Mouse (Mus musculus) liver, embryonic 16.5 days (tissue): ENCODE data around the gene Alkbh7. TPM values are rescaled to one million over a fixed set of nuclear protein-coding genes. Genes with fewer than 3 reads are reported as not detected.

Experiments used
- ATAC-seq: fragments of 200-750 bp; cut with Nextera tagmentation; 2 replicates; pipeline ENCODE4 v1.8.0; 2017; ENCODE audit warnings: low read depth, mild to moderate bottlenecking, moderate number of reproducible peaks, moderate library complexity
- H3K27ac ChIP-seq: fragments of 300-500 bp; sonication (generic); 2 replicates; pipeline ENCODE4 v1.5.1; 2014; ENCODE audit warnings: mild to moderate bottlenecking, low read length
- H3K27me3 ChIP-seq: fragments of 300-500 bp; sonication (generic); 2 replicates; pipeline ENCODE4 v1.6.1; 2014; ENCODE audit warnings: low read depth, low read length, mixed read lengths; ENCODE audit not compliant: control insufficient read depth, insufficient read depth
- H3K36me3 ChIP-seq: fragments of 300-500 bp; sonication (generic); 2 replicates; pipeline ENCODE4 v1.6.1; 2014; ENCODE audit warnings: mild to moderate bottlenecking; ENCODE audit not compliant: control insufficient read depth, insufficient read depth
- H3K4me1 ChIP-seq: fragments of 300-500 bp; sonication (generic); 2 replicates; pipeline ENCODE4 v1.6.1; 2014; ENCODE audit warnings: low read depth, low read length, mixed read lengths; ENCODE audit not compliant: control insufficient read depth
- H3K4me2 ChIP-seq: fragments of 300-500 bp; sonication (generic); 2 replicates; pipeline ENCODE4 v1.6.1; 2014; ENCODE audit warnings: low read depth, low read length, mixed read lengths
- H3K4me3 ChIP-seq: fragments of 300-500 bp; sonication (generic); 2 replicates; pipeline ENCODE4 v1.5.1; 2014; ENCODE audit warnings: low read depth, mild to moderate bottlenecking, low read length
- H3K9ac ChIP-seq: fragments of 300-500 bp; sonication (generic); 2 replicates; pipeline ENCODE4 v1.6.1; 2014; ENCODE audit warnings: low read depth, low read length
- H3K9me3 ChIP-seq: fragments of 300-500 bp; sonication (generic); replicated peaks from 2 replicates; pipeline ENCODE4 v1.6.1; 2016; ENCODE audit warnings: low read length; ENCODE audit not compliant: control insufficient read depth
- WGBS: fragments of 180-500 bp; shearing (Covaris S2); extraction: QIAGEN DNeasy Blood & Tissue Kit; methylation state at CpG from one replicate; pipeline ENCODE4 v1.1.7; 2014; ENCODE audit not compliant: insufficient replicate concordance; 5-methylcytosine and 5-hydroxymethylcytosine counted together
- polyA plus RNA-seq: library from polyadenylated mRNA; unstranded; fragments of >200 nt; fragmentation: Nextera tagmentation; extraction: Ambion mirVana; gene quantifications from 2 replicates; pipeline ENCODE4 v1.2.1, GENCODE M21; 2015

The Alkbh7 gene
- 15.9 and 19.6 TPM in 2 replicates for polyA plus RNA-seq

- H3K4me1 ChIP-seq = peaks cover 10% of the 10 kb centered on the region
- whole genome bisulfite sequencing = under 1% methylated on average over 38 of the region's 38 CpGs
- H3K27me3 ChIP-seq = no peaks in the 10 kb centered on the region
- peak within 1 kb of the TSS; percentile 94 for H3K4me2 ChIP-seq
- peak; percentile 100 for ATAC-seq
- H3K27ac ChIP-seq = peak within 1 kb of the TSS; percentile 64; the same call in 1 of the 2 replicates
- H3K4me3 ChIP-seq = peak within 1 kb of the TSS; percentile 89
- peaks cover 25% of the 10 kb centered on the region for H3K36me3 ChIP-seq
- peak within 1 kb of the TSS; percentile 75 for H3K9ac ChIP-seq
- no peaks in the 10 kb centered on the region for H3K9me3 ChIP-seq
These were observed at the start of gene Alkbh7 for GRCm38 (mm10) chr17:56997029-56997667. Gene Alkbh7, plus strand, starts transcription at chr17:56997339.

- Histone ChIP-seq H3K4me3 (no peak overlapping the region), H3K27ac (no peak overlapping the region), H3K9ac (no peak overlapping the region), H3K9me3 (no peaks in the 10 kb centered on the region), H3K4me2 (no peak overlapping the region), H3K4me1 (no peaks in the 10 kb centered on the region), H3K27me3 (0 out of 2 replicates have a peak, but pooled peaks cover 2% of the 10 kb centered on the region), H3K36me3 (no peaks in the 10 kb centered on the region)
- ATAC-seq = no peak
- WGBS = 5% methylated on average over 3 of the region's 3 CpGs
These were observed 46.2 kb upstream of the Alkbh7 start for GRCm38 (mm10) chr17:56950915-56951314.

GRCm38 (mm10) chr17:56952639-56953038 lies 44.5 kb upstream of the Alkbh7 start:
- Histone ChIP-seq H3K27me3 (no peaks in the 10 kb centered on the region), H3K4me2 (no peak overlapping the region), H3K9me3 (no peaks in the 10 kb centered on the region), H3K9ac (no peak overlapping the region), H3K36me3 (no peaks in the 10 kb centered on the region), H3K4me1 (peaks cover 2% of the 10 kb centered on the region), H3K4me3 (no peak overlapping the region), H3K27ac (no peak overlapping the region)
- 0 out of 2 replicates have a peak, but pooled peaks have one; percentile 19 for ATAC-seq
- WGBS = 57% methylated on average over 1 of the region's 1 CpGs

- Histone ChIP-seq H3K27me3 (no peaks in the 10 kb centered on the region), H3K4me1 (peaks cover 11% of the 10 kb centered on the region)
These were observed 42.3 kb upstream of the Alkbh7 start for GRCm38 (mm10) chr17:56954871-56955270.

GRCm38 (mm10) chr17:56957763-56958429 lies 39.2 kb upstream of the Alkbh7 start:
- Histone ChIP-seq H3K9ac (no peak overlapping the region), H3K9me3 (no peaks in the 10 kb centered on the region), H3K36me3 (no peaks in the 10 kb centered on the region), H3K4me1 (peaks cover 11% of the 10 kb centered on the region), H3K4me2 (peak overlapping the region; percentile 34), H3K27ac (peak overlapping the region; percentile 15; the same call in 1 of the 2 replicates), H3K4me3 (no peak overlapping the region), H3K27me3 (no peaks in the 10 kb centered on the region)
- 11% methylated on average over 11 of the region's 11 CpGs for WGBS
- ATAC-seq = peak; percentile 96

More at GRCm38 (mm10) chr17:56954871-56955270, 42.3 kb upstream of the Alkbh7 start:
- no peak overlapping the region for H3K9ac ChIP-seq
- ATAC-seq = no peak
- no peaks in the 10 kb centered on the region for H3K36me3 ChIP-seq
- H3K27ac ChIP-seq = no peak overlapping the region
- WGBS = 58% methylated on average over 7 of the region's 7 CpGs
- H3K4me3 ChIP-seq = no peak overlapping the region
- no peaks in the 10 kb centered on the region for H3K9me3 ChIP-seq
- H3K4me2 ChIP-seq = no peak overlapping the region

- no peaks in the 10 kb centered on the region for H3K9me3 ChIP-seq
- H3K4me2 ChIP-seq = no peak overlapping the region
- H3K27ac ChIP-seq = no peak overlapping the region
- H3K9ac ChIP-seq = no peak overlapping the region
- peaks cover 11% of the 10 kb centered on the region for H3K4me1 ChIP-seq
- no peak for ATAC-seq
- no peaks in the 10 kb centered on the region for H3K36me3 ChIP-seq
- 60% methylated on average over 4 of the region's 4 CpGs for WGBS
- H3K27me3 ChIP-seq = no peaks in the 10 kb centered on the region
- H3K4me3 ChIP-seq = no peak overlapping the region
These were observed 38.5 kb upstream of the Alkbh7 start for GRCm38 (mm10) chr17:56958667-56959066.

- H3K27me3 ChIP-seq = no peaks in the 10 kb centered on the region
- H3K36me3 ChIP-seq = no peaks in the 10 kb centered on the region
- H3K9ac ChIP-seq = no peak overlapping the region
- no peak for ATAC-seq
- no peak overlapping the region for H3K4me3 ChIP-seq
- 65% methylated on average over 4 of the region's 4 CpGs for WGBS
- no peak overlapping the region for H3K4me2 ChIP-seq
- H3K27ac ChIP-seq = no peak overlapping the region
- no peaks in the 10 kb centered on the region for H3K9me3 ChIP-seq
- peaks cover 11% of the 10 kb centered on the region for H3K4me1 ChIP-seq
These were observed 35.3 kb upstream of the Alkbh7 start for GRCm38 (mm10) chr17:56961880-56962279.

- 40% methylated on average over 5 of the region's 5 CpGs for WGBS
- ATAC-seq = no peak
These were observed 34.3 kb upstream of the Alkbh7 start for GRCm38 (mm10) chr17:56962642-56963405.

More at GRCm38 (mm10) chr17:56962642-56963405, 34.3 kb upstream of the Alkbh7 start:
- H3K4me2 ChIP-seq = no peak overlapping the region
- H3K9me3 ChIP-seq = no peaks in the 10 kb centered on the region
- no peaks in the 10 kb centered on the region for H3K27me3 ChIP-seq
- H3K4me1 ChIP-seq = peaks cover 7% of the 10 kb centered on the region
- no peaks in the 10 kb centered on the region for H3K36me3 ChIP-seq
- no peak overlapping the region for H3K27ac ChIP-seq
- no peak overlapping the region for H3K4me3 ChIP-seq
- H3K9ac ChIP-seq = no peak overlapping the region
